Mouse (Mus musculus): ENCODE measurements around the gene Obsl1. TPM values are rescaled to one million over a fixed set of nuclear protein-coding genes. Genes with fewer than 3 reads are reported as not detected.

The Obsl1 gene
- polyA plus RNA-seq, 1 experiment from 2014 or later = 85.1 TPM

DNA sequence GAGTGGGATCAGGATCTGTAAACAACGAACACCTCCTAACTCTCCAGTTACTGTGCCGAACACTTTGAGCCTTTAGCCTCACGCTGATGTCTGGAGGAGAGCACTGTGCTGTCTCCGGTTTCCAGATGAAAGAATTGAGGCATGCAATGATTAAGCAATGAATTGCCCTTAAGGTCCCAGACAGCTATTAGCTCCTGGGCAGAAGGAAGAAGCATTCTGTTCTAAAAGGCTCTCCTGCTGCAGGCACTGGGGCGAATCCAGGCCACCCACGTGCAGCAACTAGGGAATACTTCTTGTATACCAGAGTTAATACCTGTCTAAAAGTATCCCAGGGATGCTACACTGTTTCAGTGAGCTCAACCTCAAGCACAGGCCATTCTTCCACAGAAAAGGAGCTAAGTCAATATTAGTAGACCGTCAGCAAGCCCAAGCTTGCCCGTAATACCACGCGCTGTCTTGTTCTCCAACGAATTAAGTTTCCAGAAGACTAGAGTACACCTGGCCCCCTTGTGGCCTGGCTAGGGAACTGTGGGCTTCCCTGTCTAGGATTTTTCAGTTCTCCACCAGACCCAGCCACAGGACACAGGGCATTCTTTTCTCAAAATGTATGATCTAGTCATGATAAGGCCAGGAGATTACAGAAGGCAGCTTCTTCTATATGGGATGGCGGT lies 11.2 kb downstream of the Obsl1 start:
- Histone ChIP-seq H3K4me1 (peaks cover 10% of the 10 kb centered on the region), H3K36me3 (peaks cover 86% of the 10 kb centered on the region), H3K27ac (no peak overlapping the region), H3K9me3 (no peaks in the 10 kb centered on the region), H3K27me3 (peaks cover 7% of the 10 kb centered on the region; the same call in 1 of the 2 replicates), H3K9ac (no peak overlapping the region), H3K4me2 (replicated peaks) (no peak overlapping the region), H3K4me3 (no peak overlapping the region)
- WGBS = 39% methylated on average over 12 of the region's 12 CpGs
- ATAC-seq (ENCODE audit: low FRiP score, low read depth) = no peak

DNA sequence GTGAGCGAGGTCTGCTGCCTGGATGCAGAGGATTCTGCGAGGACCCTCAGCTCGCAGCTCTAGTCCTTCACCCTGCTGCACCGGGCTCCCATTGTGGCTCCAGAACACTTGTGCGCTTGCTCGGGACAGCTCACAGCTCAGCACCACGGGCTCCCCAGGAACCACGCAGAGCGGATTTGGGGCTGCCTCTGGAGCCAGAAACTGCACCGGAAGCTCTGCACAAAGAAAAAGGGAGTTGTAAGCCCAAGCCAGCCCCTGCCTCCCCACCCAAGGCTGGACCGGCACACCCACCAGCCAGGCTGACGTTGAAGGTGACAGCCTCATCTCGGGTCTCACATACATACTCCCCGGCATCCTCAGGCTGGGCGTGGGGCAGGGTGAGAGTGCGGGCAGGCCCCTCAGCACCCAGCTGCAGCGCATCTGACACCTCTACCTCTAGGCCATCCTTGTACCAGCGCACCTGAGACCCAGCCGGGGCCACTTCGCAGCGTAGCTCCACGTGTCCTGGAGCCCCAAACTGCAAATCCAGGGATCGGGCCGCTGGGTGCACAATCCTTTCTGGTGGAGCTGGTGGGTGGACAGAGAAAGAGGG lies 13.6 kb downstream of the Obsl1 start:
- H3K4me3 ChIP-seq = no peak overlapping the region
- H3K9ac ChIP-seq = no peak overlapping the region
- H3K27me3 ChIP-seq = peaks cover 28% of the 10 kb centered on the region
- H3K4me1 ChIP-seq = peaks cover 15% of the 10 kb centered on the region
- peaks cover 78% of the 10 kb centered on the region for H3K36me3 ChIP-seq
- no peak overlapping the region for H3K4me2 ChIP-seq (replicated peaks)
- 47% methylated on average over 24 of the region's 24 CpGs for WGBS
- H3K9me3 ChIP-seq = no peaks in the 10 kb centered on the region
- no peak for ATAC-seq (ENCODE audit: low FRiP score, low read depth)
- no peak overlapping the region for H3K27ac ChIP-seq

- Histone ChIP-seq H3K27me3 (peaks cover 41% of the 10 kb centered on the region), H3K27ac (no peak overlapping the region; the same call in 1 of the 2 replicates), H3K4me1 (peaks cover 17% of the 10 kb centered on the region), H3K9me3 (no peaks in the 10 kb centered on the region), H3K4me2 (replicated peaks) (no peak overlapping the region), H3K9ac (no peak overlapping the region), H3K4me3 (no peak overlapping the region), H3K36me3 (peaks cover 61% of the 10 kb centered on the region)
- 84% methylated on average over 34 of the region's 34 CpGs for WGBS
- ATAC-seq (ENCODE audit: low FRiP score, low read depth) = no peak
Measured at GRCm38 (mm10) chr1:75490785-75491551, 15.3 kb downstream of the Obsl1 start.

- Histone ChIP-seq H3K4me3 (peak overlapping the region; percentile 59), H3K36me3 (peaks cover 42% of the 10 kb centered on the region), H3K4me2 (replicated peaks) (peak overlapping the region; percentile 81), H3K27ac (no peak overlapping the region), H3K4me1 (peaks cover 14% of the 10 kb centered on the region), H3K9ac (peak overlapping the region; percentile 63), H3K9me3 (no peaks in the 10 kb centered on the region), H3K27me3 (peaks cover 75% of the 10 kb centered on the region)
- under 1% methylated on average over 62 of the region's 62 CpGs for WGBS
- peak; percentile 69 for ATAC-seq (ENCODE audit: low FRiP score, low read depth)
Measured at GRCm38 (mm10) chr1:75487405-75488161, 18.7 kb downstream of the Obsl1 start.

GRCm38 (mm10) chr1:75487040-75487404 lies 19.2 kb downstream of the Obsl1 start:
- Histone ChIP-seq H3K36me3 (peaks cover 36% of the 10 kb centered on the region), H3K9ac (peak overlapping the region; percentile 63), H3K27me3 (peaks cover 79% of the 10 kb centered on the region), H3K27ac (no peak overlapping the region), H3K4me1 (peaks cover 14% of the 10 kb centered on the region), H3K4me3 (peak overlapping the region; percentile 59), H3K9me3 (no peaks in the 10 kb centered on the region), H3K4me2 (replicated peaks) (peak overlapping the region; percentile 81)
- ATAC-seq (ENCODE audit: low FRiP score, low read depth) = 0 out of 2 replicates have a peak, but pooled peaks have one; percentile 12
- under 1% methylated on average over 13 of the region's 13 CpGs for WGBS

- no peaks in the 10 kb centered on the region for H3K9me3 ChIP-seq
- no peak overlapping the region for H3K27ac ChIP-seq
- H3K4me2 ChIP-seq (replicated peaks) = peak overlapping the region; percentile 81
- no peak for ATAC-seq (ENCODE audit: low FRiP score, low read depth)
- peaks cover 82% of the 10 kb centered on the region for H3K27me3 ChIP-seq
- no peak overlapping the region for H3K9ac ChIP-seq
- 9% methylated on average over 24 of the region's 24 CpGs for WGBS
- peaks cover 32% of the 10 kb centered on the region for H3K36me3 ChIP-seq
- peaks cover 14% of the 10 kb centered on the region for H3K4me1 ChIP-seq
- H3K4me3 ChIP-seq = peak overlapping the region; percentile 59
Measured at GRCm38 (mm10) chr1:75486561-75486960, 19.7 kb downstream of the Obsl1 start.

- Histone ChIP-seq H3K9ac (no peak overlapping the region), H3K27ac (no peak overlapping the region), H3K36me3 (peaks cover 10% of the 10 kb centered on the region), H3K4me1 (peaks cover 23% of the 10 kb centered on the region), H3K4me2 (replicated peaks) (no peak overlapping the region), H3K9me3 (no peaks in the 10 kb centered on the region), H3K27me3 (peaks cover 66% of the 10 kb centered on the region), H3K4me3 (no peak overlapping the region)
- 80% methylated on average over 7 of the region's 7 CpGs for WGBS
- no peak for ATAC-seq (ENCODE audit: low FRiP score, low read depth)
Measured at GRCm38 (mm10) chr1:75480735-75481134, 25.5 kb downstream of the Obsl1 start.

DNA sequence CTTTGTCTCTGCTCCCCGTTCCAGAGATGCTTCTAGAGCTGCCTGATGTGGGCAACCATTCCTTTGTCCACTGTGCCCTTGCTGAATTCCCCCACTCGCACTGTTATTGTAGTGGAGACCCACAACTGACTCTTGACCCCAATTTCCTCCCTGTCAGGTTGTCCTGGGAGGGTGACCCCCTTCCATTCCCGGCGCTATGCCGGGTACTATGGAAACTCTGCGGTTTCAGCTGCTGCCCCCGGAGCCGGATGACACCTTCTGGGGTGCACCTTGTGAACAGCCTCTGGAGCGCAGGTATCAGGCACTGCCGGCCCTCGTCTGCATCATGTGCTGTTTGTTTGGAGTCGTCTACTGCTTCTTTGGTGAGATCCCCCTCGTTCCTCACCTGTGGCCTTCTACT lies 26.2 kb downstream of the Obsl1 start:
- no peak overlapping the region for H3K27ac ChIP-seq
- 21% methylated on average over 13 of the region's 13 CpGs for WGBS
- H3K36me3 ChIP-seq = peaks cover 17% of the 10 kb centered on the region
- no peak overlapping the region for H3K9ac ChIP-seq
- peaks cover 59% of the 10 kb centered on the region for H3K27me3 ChIP-seq
- no peak for ATAC-seq (ENCODE audit: low FRiP score, low read depth)
- no peaks in the 10 kb centered on the region for H3K9me3 ChIP-seq
- H3K4me3 ChIP-seq = peak overlapping the region; percentile 84
- H3K4me1 ChIP-seq = peaks cover 23% of the 10 kb centered on the region
- H3K4me2 ChIP-seq (replicated peaks) = peak overlapping the region; percentile 79

GRCm38 (mm10) chr1:75479635-75479989 lies 26.6 kb downstream of the Obsl1 start:
- H3K27ac ChIP-seq = no peak overlapping the region
- H3K4me1 ChIP-seq = peaks cover 27% of the 10 kb centered on the region
- no peak; the same call in 1 of the 2 replicates for ATAC-seq (ENCODE audit: low FRiP score, low read depth)
- WGBS = under 1% methylated on average over 24 of the region's 24 CpGs
- H3K9ac ChIP-seq = no peak overlapping the region
- H3K4me2 ChIP-seq (replicated peaks) = peak overlapping the region; percentile 79
- H3K27me3 ChIP-seq = peaks cover 55% of the 10 kb centered on the region
- H3K4me3 ChIP-seq = peak overlapping the region; percentile 84
- H3K36me3 ChIP-seq = peaks cover 21% of the 10 kb centered on the region
- no peaks in the 10 kb centered on the region for H3K9me3 ChIP-seq

DNA sequence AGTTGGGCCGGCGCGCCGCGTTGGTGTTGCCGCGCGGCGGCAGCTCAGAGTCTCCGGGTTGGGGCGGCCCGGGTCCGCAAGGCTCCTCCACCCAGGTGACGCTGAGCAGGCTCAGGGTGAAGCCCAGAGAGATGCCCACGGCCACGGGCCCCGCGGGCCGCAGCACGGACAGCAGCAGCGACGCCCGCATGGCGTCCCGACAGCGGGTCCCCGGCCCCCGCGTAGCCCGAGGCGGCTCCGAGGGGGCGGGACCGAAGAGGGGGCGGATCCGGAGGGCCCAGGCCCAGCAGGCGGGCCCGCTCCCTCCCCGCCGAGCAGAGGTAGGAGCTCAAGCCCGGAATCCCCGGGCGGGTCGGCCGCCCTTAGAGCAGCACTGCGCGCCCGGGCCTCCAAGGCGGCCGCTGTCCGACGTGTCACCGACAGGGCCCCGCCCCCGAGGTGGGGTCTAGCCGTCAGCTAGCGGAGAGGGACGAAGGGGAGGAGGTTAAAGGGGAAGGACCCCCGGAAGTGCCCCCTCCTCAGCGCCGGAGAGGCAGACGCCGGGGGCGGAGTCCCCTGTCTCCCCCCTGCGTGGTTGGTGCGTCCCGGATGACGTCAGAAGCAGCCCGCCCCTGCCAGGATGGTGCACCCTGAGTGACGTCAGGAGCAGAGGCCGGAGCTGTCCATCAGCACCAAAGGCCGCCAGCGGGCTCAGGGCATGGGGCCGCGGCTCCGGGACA lies 27.2 kb downstream of the Obsl1 start, which contains the start of the genes Chpf and Tmem198:
TSS of gene Chpf (minus strand) at position 392 of the 719 bp plus-strand sequence.
TSS of gene Tmem198 (plus strand) at position 617 of the 719 bp plus-strand sequence.
- H3K27me3 ChIP-seq = peaks cover 49% of the 10 kb centered on the region
- peak within 1 kb of the TSS; percentile 81 for H3K9ac ChIP-seq
- ATAC-seq (ENCODE audit: low FRiP score, low read depth) = peak; percentile 91
- H3K4me2 ChIP-seq (replicated peaks) = peak within 1 kb of the TSS; percentile 79
- no peaks in the 10 kb centered on the region for H3K9me3 ChIP-seq
- WGBS = under 1% methylated on average over 74 of the region's 76 CpGs
- peak within 1 kb of the TSS; percentile 63; the same call in 1 of the 2 replicates for H3K27ac ChIP-seq
- peaks cover 27% of the 10 kb centered on the region for H3K36me3 ChIP-seq
- H3K4me1 ChIP-seq = peaks cover 32% of the 10 kb centered on the region
- peak within 1 kb of the TSS; percentile 84 for H3K4me3 ChIP-seq

- Histone ChIP-seq H3K4me1 (peaks cover 38% of the 10 kb centered on the region), H3K4me2 (replicated peaks) (peak overlapping the region; percentile 79), H3K9me3 (no peaks in the 10 kb centered on the region), H3K27me3 (peaks cover 44% of the 10 kb centered on the region), H3K36me3 (peaks cover 33% of the 10 kb centered on the region), H3K27ac (no peak overlapping the region), H3K9ac (peak overlapping the region; percentile 81), H3K4me3 (peak overlapping the region; percentile 84)
- under 1% methylated on average over 19 of the region's 25 CpGs for WGBS
- ATAC-seq (ENCODE audit: low FRiP score, low read depth) = no peak
Measured at GRCm38 (mm10) chr1:75478497-75478896, 27.8 kb downstream of the Obsl1 start.
